Mouse (Mus musculus) right cerebral cortex, postnatal 10 days (tissue): ENCODE data around the gene Nop2.
A peak's percentile ranks its signal among the peaks of the same experiment; 100 is the strongest.

Experiments
- DNase-seq, 2 experiments: peaks; one replicate each; pipeline ENCODE4 v3.0.0; 2021; ENCODE audit warnings: low spot score in 2 of 2

Gene Nop2

DNA sequence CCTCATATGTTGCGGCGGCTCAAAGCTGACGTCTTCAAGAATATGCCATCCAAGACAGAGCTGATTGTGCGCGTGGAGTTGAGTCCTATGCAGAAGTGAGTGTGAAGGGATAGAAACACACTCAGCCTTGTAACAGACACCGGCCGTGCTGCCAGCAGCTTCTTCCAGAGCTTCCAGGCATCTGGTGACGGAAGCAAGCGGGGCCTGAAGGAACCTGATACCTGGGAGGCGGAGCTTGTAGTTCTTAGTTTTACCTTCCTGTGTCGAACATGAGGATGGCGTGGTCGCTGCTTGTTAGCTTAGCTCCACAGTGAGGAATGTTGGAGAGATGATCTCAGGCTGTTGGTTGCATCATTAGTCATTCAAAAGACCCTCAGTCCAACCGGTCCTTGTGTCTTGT is 22.3 kb upstream of the Nop2 start:
- DNase-seq = no peak

GRCm38 (mm10) chr6:125110927-125111326 is 20.8 kb upstream of the Nop2 start:
- peak; percentile 61 to 74 for DNase-seq

GRCm38 (mm10) chr6:125112553-125112952 is 19.2 kb upstream of the Nop2 start:
- DNase-seq = no peak

DNA sequence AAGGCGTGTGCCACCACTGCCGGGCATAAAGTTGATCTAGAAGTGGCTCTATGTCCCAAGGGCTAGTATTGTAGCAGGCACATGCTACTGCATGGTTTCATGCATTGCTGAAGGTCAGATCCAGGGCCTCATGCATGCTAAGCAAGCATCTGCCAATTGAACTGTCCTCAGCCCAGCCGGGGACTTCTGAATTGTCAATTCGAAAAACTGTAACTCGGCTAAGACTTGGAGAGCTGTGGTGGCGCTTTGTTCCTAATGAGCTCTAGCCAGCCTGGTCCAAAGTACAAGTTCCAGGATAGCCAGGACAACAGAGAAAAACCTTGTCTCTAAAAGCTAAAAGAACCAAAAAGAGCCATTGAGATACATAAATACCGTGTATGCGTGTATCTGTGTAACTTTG is 12.3 kb upstream of the Nop2 start:
- no peak for DNase-seq

GRCm38 (mm10) chr6:125128724-125129123 is 3.0 kb upstream of the Nop2 start:
- DNase-seq = no peak

DNA sequence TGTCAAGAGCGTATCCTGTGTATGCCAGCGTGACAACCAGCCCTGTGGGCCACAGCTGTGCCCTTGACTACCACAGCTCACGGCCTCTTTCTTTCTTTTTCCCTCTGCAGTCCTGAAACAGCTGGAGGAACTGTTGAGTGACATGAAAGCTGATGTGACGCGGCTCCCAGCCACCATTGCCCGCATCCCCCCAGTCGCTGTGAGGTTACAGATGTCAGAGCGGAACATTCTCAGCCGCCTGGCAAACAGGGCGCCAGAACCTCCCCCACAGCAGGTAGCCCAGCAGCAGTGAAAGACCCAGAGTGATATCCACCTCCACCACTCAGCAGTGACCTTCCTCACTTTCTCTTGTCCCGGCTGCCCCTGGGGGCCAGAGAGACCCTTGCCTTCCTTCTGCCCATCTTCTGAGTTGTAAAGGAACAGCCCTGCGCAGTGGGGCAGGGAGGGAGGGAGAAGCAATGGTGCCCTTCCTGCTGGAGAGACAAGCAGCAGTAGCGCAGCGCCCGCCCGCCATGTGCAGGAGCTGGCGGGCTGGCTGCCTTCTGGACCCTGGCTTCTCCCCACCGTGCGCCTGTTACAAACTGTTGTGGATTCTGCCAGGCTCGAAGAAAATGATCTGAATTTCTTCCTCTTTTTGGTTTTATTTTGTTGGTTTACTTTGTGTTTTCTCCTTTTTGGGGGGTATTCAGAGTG is 1.9 kb upstream of the Nop2 start:
- no peak for DNase-seq

DNA sequence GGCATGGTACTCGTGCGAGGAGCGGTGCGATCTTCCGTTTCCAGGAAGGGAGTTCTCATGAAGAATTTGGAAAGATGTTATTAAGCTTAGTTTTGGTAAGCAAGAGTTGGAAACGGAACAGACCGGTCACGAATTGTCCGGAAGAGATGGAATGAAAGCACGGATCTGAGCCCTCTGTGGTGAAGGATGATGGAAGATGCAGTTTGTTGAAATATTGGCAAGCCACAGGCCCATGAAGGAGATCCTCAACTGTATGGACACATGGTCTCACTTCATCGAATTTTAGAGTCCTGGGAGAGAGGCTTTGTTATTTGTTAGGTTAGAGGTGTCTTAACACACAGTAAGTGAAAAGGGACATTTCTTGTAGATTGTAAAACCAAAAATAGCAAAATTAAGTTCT is 761 bp downstream of the Nop2 start:
- DNase-seq = no peak

GRCm38 (mm10) chr6:125137002-125137671 is 5.4 kb downstream of the Nop2 start:
- peak in 1 of 2 experiments; percentile 69 for DNase-seq

- no peak for DNase-seq
Measured at GRCm38 (mm10) chr6:125139747-125140146, 8.0 kb downstream of the Nop2 start.

GRCm38 (mm10) chr6:125142436-125142835 is 10.7 kb downstream of the Nop2 start:
- DNase-seq = no peak

DNA sequence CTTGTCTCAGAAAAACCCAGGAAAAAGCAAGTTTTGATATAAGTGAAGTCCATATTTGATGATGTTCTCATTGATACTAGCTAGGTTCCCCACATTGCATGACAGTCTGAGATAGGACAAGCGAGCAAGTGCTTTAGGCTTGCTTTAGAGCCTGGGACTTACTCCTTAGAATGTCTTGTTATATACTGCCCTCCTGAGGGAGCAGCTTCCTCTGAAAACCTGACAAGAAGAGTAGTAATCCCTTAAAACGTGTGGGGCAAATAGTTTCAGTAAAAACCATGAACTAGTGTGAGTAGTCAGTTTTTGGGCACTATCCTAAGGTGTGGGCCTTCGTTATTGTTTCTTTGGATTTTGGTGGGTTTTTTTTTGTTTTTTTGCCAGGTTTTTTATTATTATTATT is 11.4 kb downstream of the Nop2 start:
- DNase-seq = no peak

DNA sequence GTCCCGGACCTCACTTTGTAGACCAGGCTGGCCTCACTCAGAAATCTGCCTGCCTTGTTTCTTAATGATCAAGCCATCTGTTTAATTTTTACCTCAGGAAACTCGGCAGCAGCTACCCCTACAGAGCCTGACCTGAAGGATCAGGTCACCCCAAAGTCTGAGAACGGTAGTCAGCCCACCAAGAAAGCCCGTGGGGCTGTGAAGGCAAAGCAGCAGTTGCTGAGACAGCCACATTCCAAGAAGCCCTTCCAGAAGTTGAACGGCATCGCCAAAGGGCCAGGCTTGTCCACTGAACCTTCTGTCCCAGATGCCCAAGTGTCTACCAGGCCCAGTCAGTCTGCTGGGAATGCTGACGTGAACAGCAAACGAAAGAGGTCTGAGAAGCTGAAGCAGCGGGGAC is 12.2 kb downstream of the Nop2 start:
- DNase-seq = no peak

DNA sequence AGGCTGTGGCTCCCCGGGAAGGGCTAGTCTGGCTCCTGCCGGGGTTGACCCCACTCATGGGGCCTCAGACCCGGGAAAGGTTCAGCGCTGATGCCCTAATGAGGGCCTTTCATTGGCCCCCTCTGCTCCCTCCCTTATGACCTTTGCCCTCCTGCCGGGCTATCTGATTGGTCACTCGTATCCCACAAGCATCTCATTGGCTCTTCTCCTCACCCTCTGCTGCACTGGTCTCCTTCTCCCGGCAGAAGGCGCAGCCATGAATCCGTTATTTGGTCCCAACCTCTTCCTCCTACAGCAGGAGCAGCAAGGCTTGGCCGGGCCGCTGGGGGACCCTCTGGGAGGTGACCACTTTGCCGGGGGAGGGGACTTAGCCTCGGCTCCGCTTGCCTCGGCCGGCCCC is 13.3 kb downstream of the Nop2 start, which contains the start of gene Iffo1:
TSS of gene Iffo1 (plus strand) at position 241 of the 400 bp plus-strand sequence.
- DNase-seq = peak; percentile 96 to 98

DNA sequence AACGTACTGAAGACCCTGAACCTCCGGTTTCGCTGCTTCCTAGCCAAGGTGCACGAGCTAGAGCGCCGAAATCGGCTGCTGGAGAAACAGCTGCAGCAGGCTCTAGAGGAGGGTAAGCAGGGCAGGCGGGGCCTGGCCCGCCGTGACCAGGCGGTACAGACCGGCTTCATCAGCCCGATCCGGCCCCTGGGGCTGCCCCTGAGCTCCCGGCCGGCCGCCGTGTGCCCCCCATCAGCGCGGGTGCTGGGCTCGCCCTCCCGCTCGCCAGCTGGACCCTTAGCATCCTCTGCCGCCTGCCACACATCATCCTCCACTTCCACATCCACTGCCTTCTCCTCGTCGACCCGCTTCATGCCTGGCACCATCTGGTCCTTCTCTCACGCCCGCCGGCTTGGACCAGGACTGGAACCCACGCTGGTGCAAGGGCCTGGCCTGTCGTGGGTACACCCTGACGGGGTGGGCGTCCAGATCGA is 13.8 kb downstream of the Nop2 start:
- no peak for DNase-seq

DNA sequence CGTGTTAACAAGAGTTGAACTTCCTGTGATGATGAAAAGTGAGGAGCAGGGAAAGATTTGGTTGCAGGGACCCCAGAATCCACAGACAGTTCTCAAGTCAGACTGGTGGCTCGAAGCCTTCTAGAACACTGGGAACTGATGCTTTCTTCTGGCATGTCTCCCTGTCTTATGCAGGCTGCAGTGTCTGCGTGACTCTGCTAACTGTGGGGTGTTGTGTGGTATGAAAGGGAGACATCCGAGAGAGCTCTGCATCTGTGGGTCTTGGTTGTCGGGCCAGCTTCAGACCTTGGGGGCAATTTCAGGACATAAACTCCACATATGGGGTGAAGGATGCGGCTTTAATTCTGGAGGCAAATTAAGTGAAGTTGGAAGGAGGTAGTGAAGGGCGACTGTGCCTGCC is 14.4 kb downstream of the Nop2 start:
- DNase-seq = no peak

DNA sequence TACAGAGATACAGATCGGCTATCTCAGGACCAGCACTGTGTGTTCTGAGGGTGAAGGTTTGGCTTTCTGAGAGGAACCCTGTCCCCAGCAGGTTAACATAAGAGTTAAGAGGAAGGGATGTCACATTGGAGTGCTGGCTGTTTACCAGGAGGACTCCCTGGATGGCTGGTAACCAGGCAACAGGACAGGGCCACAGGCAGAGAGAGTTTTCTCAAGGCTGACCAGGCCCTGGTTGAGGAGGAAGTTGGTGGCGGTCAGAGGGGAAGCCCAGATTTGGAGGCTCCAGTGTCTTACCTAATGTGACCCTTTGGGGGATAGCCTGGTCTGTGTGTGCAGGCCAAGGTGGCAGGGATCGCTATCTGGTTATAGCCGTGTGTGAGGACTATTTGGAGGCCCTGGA is 15.1 kb downstream of the Nop2 start:
- peak in 1 of 2 experiments; percentile 78 for DNase-seq

- DNase-seq = no peak
Measured at GRCm38 (mm10) chr6:125147329-125147728, 15.6 kb downstream of the Nop2 start.

GRCm38 (mm10) chr6:125148251-125148925 is 16.7 kb downstream of the Nop2 start:
- DNase-seq = no peak

DNA sequence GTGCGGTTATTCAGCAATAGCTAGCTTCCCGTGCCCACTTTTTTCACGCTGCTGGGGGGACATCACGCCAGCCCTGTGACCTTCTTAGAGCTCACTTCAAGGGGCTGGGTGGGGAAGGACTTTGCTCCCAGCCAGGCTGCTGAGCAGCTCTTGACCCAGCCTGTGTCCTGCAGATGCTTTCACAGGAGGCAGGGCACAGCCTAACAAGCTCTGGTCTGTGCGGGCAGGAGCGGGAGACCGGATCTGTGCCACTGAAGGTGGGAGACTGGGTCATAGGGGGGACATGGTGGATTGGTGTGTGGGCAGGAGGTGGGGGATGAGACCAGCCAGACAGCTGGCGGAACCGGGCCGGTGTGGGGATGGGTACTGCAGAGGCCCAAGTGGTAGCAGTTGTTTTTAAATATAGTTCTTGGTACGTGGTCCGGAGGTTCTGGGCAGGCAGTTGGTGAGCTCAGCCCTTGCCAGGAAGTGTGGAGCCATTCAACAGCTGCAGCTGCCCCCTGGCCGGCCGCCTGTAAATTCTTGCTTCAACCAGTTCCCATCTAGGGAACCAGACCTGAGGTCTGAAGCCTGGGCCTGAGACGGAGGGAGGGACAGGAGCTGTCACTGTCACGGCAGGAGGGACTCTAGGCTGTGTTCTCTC is 17.3 kb downstream of the Nop2 start:
- peak; percentile 81 to 84 for DNase-seq

DNA sequence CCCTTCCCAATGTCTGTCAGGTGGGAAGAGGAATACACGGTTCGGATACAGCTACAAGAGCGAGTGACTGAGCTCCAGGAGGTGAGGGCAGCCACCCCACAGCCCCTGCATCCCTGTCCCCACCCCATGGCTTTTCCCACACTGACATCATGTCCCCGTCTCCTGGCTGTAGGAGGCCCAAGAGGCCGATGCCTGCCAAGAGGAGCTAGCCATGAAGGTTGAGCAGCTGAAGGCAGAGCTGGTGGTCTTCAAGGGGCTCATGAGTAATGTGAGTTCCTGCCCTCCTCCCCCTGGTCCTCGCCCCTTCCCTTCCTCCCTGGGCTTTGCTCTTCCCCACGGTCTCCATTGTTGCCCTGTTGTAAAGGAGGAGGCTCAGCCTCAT is 17.9 kb downstream of the Nop2 start:
- no peak for DNase-seq

DNA sequence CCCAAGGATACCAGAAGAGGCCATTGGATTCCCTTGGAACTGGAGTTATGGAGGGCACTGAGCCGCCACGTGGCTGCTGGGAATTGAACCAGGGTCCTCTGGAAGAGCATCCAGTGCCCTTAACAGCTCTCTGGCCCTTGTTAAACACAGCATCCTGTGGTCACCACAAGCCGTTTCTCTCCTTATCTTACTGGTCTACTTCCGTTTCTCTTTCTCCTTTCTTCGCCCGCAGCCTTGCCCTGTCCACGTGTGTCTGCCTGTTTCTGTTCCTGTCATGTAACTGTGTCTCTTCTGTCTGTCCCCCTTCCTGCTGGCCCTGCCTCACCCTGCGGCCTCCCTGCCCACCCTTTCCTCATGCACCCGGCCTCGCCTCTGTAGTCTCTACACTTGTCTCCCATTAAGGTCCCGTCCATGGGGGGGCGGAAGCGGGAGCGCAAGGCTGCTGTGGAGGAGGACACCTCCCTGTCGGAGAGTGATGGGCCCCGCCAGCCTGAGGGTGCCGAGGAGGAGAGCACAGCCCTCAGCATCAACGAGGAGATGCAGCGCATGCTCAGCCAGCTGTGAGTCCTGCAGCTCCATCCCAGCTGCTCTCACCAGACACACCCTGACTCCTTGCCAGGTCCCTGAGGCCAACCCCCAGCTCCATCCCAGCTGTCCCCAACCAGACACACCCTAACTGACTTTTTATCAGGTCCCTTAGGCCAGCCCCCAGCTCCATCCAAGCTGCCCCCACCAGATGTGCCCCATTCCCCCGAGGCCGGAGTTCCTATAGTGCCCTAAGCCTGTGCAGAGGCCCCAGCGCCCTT is 20.7 kb downstream of the Nop2 start:
- DNase-seq = no peak

- no peak for DNase-seq
Measured at GRCm38 (mm10) chr6:125153018-125153389, 21.3 kb downstream of the Nop2 start.
